18 mouse cellular contexts compared by ENCODE assay signal in the genomic region with DNA sequence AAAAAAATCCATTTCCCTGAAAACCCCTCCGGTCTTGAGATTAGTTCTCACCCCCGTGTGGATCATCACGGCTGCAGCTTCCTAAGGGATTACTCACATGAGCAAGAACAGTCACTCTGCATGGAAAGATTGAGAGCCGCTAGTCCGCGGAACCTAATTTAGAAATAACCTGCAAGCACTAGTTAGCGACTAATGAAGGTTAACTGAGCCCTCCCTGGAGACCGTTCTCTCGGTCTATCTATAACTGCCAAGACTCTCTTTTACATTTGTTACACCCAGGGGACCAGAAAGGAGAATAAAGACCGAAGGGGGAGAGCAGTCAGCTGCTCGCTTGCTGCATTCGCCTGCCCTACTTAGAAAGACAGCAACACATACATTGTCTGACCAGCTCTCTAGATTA. TPM values are rescaled to one million over a fixed set of nuclear protein-coding genes. Genes with fewer than 3 reads are reported as not detected.
DNase-seq lines count a peak whose midpoint lies in the region; ATAC-seq and TF ChIP-seq lines count a peak whose summit lies in the region.
"Had no signal": no experiment of that assay in that cellular context is flagged by ENCODE, and none has a peak within 500 bp of the region (broad histone marks: within the 10 kb centered on the region; RNA-seq: fewer than 3 reads in every experiment).

No protein-coding gene starts in this region.

- WGBS in limb, embryonic 12.5 days, result 78% methylated on average over 12 of the region's 12 CpGs
- 92% methylated on average over 12 of the region's 12 CpGs for WGBS in limb, embryonic 10.5 days
- WGBS in hindbrain, embryonic 13.5 days, result 47% methylated on average over 12 of the region's 12 CpGs
- WGBS in limb, embryonic 14.5 days, result 67% methylated on average over 12 of the region's 12 CpGs
- WGBS in neural tube, embryonic 15.5 days, result 43% methylated on average over 12 of the region's 12 CpGs

- no peak overlapping the region for H3K4me2 ChIP-seq in limb, embryonic 12.5 days
- peak overlapping the region; percentile 36 for H3K4me2 ChIP-seq in hindbrain, embryonic 13.5 days
- 0 out of 2 replicates have a peak overlapping the region, but pooled peaks have one; percentile 15 for H3K4me2 ChIP-seq in limb, embryonic 14.5 days (replicated peaks; ENCODE audit: low read depth, low read length, severe bottlenecking)
- H3K4me2 ChIP-seq in neural tube, embryonic 15.5 days, result peak overlapping the region; percentile 49
- H3K4me2 ChIP-seq: liver, embryonic 13.5 days had no signal

- DNase-seq in limb, embryonic 10.5 days (ENCODE audit: low spot score), result no peak
- DNase-seq in limb, embryonic 14.5 days (ENCODE audit: low spot score), result peak; percentile 25
- no peak for DNase-seq in layer of hippocampus, postnatal 25 days (ENCODE audit: extremely low spot score in 1 of 2, low spot score in 1 of 2)
- DNase-seq in urinary bladder, adult 18-20 months (ENCODE audit: low spot score in 2 of 2), result no peak
- DNase-seq: cerebellum, adult 2 months; heart, adult 18-20 months; heart, postnatal 10 days; kidney, adult 11 months; liver, embryonic 13.5 days; lung, postnatal 10 days; right cerebral cortex, postnatal 4 days; thymus, postnatal 14 days had no signal

- H3K9me3 ChIP-seq in limb, embryonic 12.5 days, result 0 out of 2 replicates have a peak, but pooled peaks cover 3% of the 10 kb centered on the region
- no peaks in the 10 kb centered on the region for H3K9me3 ChIP-seq in limb, embryonic 10.5 days (replicated peaks)
- no peaks in the 10 kb centered on the region for H3K9me3 ChIP-seq in hindbrain, embryonic 13.5 days
- no peaks in the 10 kb centered on the region for H3K9me3 ChIP-seq in limb, embryonic 14.5 days (ENCODE audit: control insufficient read depth, low read length)
- no peaks in the 10 kb centered on the region for H3K9me3 ChIP-seq in neural tube, embryonic 15.5 days (replicated peaks)
- H3K9me3 ChIP-seq: liver, embryonic 13.5 days had no signal

- ATAC-seq in limb, embryonic 12.5 days (ENCODE audit: insufficient number of reproducible peaks, insufficient read depth, low FRiP score, low TSS enrichment, low read depth), result peak; percentile 26; the same call in 1 of the 2 replicates
- ATAC-seq in hindbrain, embryonic 13.5 days (ENCODE audit: low FRiP score), result peak; percentile 78
- peak; percentile 44 for ATAC-seq in limb, embryonic 14.5 days (ENCODE audit: low FRiP score, low read depth)
- ATAC-seq in neural tube, embryonic 15.5 days (ENCODE audit: low FRiP score), result peak; percentile 82

- H3K27me3 ChIP-seq in limb, embryonic 12.5 days, result no peaks in the 10 kb centered on the region
- no peaks in the 10 kb centered on the region for H3K27me3 ChIP-seq in limb, embryonic 10.5 days (ENCODE audit: low read depth, poor library complexity, severe bottlenecking)
- H3K27me3 ChIP-seq in hindbrain, embryonic 13.5 days, result no peaks in the 10 kb centered on the region
- no peaks in the 10 kb centered on the region for H3K27me3 ChIP-seq in limb, embryonic 14.5 days (ENCODE audit: control insufficient read depth, insufficient read depth, low read length)
- H3K27me3 ChIP-seq in neural tube, embryonic 15.5 days (replicated peaks), result no peaks in the 10 kb centered on the region
- H3K27me3 ChIP-seq: liver, embryonic 13.5 days had no signal

- no peaks in the 10 kb centered on the region; the same call in 1 of the 2 replicates for H3K4me1 ChIP-seq in limb, embryonic 12.5 days (replicated peaks)
- 0 out of 2 replicates have a peak, but pooled peaks cover under 1% of the 10 kb centered on the region for H3K4me1 ChIP-seq in limb, embryonic 10.5 days
- peaks cover 2% of the 10 kb centered on the region; the same call in 1 of the 2 replicates for H3K4me1 ChIP-seq in hindbrain, embryonic 13.5 days (replicated peaks)
- H3K4me1 ChIP-seq in limb, embryonic 14.5 days (ENCODE audit: control insufficient read depth, insufficient read depth, low read length), result no peaks in the 10 kb centered on the region
- peaks cover 8% of the 10 kb centered on the region for H3K4me1 ChIP-seq in neural tube, embryonic 15.5 days
- H3K4me1 ChIP-seq: liver, embryonic 13.5 days had no signal

- TF ChIP-seq POLR2A in limb, embryonic 14.5 days (IDR thresholded peaks at IDR 0.05; ENCODE audit: borderline replicate concordance, extremely low read depth, insufficient read depth, insufficient read length), result no peak

- H3K27ac ChIP-seq in limb, embryonic 12.5 days, result no peak overlapping the region
- H3K27ac ChIP-seq in limb, embryonic 10.5 days, result no peak overlapping the region
- peak overlapping the region; percentile 46 for H3K27ac ChIP-seq in hindbrain, embryonic 13.5 days
- H3K27ac ChIP-seq in limb, embryonic 14.5 days (replicated peaks; ENCODE audit: low read depth, low read length), result no peak overlapping the region
- H3K27ac ChIP-seq in neural tube, embryonic 15.5 days (replicated peaks), result peak overlapping the region; percentile 56; the same call in 1 of the 2 replicates
- H3K27ac ChIP-seq: liver, embryonic 13.5 days had no signal

- H3K4me3 ChIP-seq in limb, embryonic 12.5 days (replicated peaks), result no peak overlapping the region
- no peak overlapping the region for H3K4me3 ChIP-seq in limb, embryonic 10.5 days
- H3K4me3 ChIP-seq in hindbrain, embryonic 13.5 days, result peak overlapping the region; percentile 8; the same call in 1 of the 2 replicates
- H3K4me3 ChIP-seq in limb, embryonic 14.5 days (replicated peaks; ENCODE audit: low read length), result no peak overlapping the region
- H3K4me3 ChIP-seq in neural tube, embryonic 15.5 days (replicated peaks), result peak overlapping the region; percentile 23
- H3K4me3 ChIP-seq: erythroblast, embryonic 14.5 days; liver, embryonic 13.5 days had no signal

- no peaks in the 10 kb centered on the region for H3K36me3 ChIP-seq in limb, embryonic 12.5 days
- H3K36me3 ChIP-seq in limb, embryonic 10.5 days, result no peaks in the 10 kb centered on the region
- no peaks in the 10 kb centered on the region for H3K36me3 ChIP-seq in hindbrain, embryonic 13.5 days
- H3K36me3 ChIP-seq in limb, embryonic 14.5 days (ENCODE audit: control insufficient read depth, insufficient read depth, low read length), result no peaks in the 10 kb centered on the region
- no peaks in the 10 kb centered on the region for H3K36me3 ChIP-seq in neural tube, embryonic 15.5 days
- H3K36me3 ChIP-seq: liver, embryonic 13.5 days had no signal

- H3K9ac ChIP-seq in limb, embryonic 12.5 days (replicated peaks), result no peak overlapping the region
- H3K9ac ChIP-seq in hindbrain, embryonic 13.5 days, result no peak overlapping the region
- no peak overlapping the region for H3K9ac ChIP-seq in limb, embryonic 14.5 days (ENCODE audit: low read depth, low read length, severe bottlenecking)
- H3K9ac ChIP-seq in neural tube, embryonic 15.5 days (replicated peaks), result no peak overlapping the region
- H3K9ac ChIP-seq: liver, embryonic 13.5 days had no signal

RNA-seq across cellular contexts. Expression of a gene that starts 35.5 kb away (rescaled TPM):
- polyA plus RNA-seq in limb, embryonic 12.5 days (2016; fragmentation: Nextera tagmentation; extraction: Ambion mirVana), result 2.9 and 3.3 TPM in 2 replicates
- 1.7 and 1.9 TPM in 2 replicates for polyA plus RNA-seq in limb, embryonic 10.5 days (2016; fragmentation: Nextera tagmentation; extraction: Ambion mirVana)
- polyA plus RNA-seq in hindbrain, embryonic 13.5 days (2015; fragmentation: Nextera tagmentation; extraction: Ambion mirVana), result 1.8 and 1.9 TPM in 2 replicates
- polyA plus RNA-seq in limb, embryonic 14.5 days (2012; rRNA removed), result 4.5 and 5.4 TPM in 2 replicates
- 6.0 and 6.7 TPM in 2 replicates for polyA plus RNA-seq in limb, embryonic 14.5 days (2014; fragmentation: Nextera tagmentation; extraction: Ambion mirVana)
- 1.5 and 7.7 TPM in 2 replicates for polyA plus RNA-seq in neural tube, embryonic 15.5 days (2015; fragmentation: Nextera tagmentation; extraction: Ambion mirVana)
- total RNA-seq in layer of hippocampus, postnatal 25 days (2021), result 1 to 10 TPM; 4.3 to 6.7 TPM

RNA-seq across cellular contexts. Expression of a gene that starts 48.0 kb away (rescaled TPM):
- polyA plus RNA-seq in limb, embryonic 12.5 days (2016; fragmentation: Nextera tagmentation; extraction: Ambion mirVana), result 0.63 and 0.71 TPM in 2 replicates
- polyA plus RNA-seq in limb, embryonic 10.5 days (2016; fragmentation: Nextera tagmentation; extraction: Ambion mirVana), result 0.06 and 0.15 TPM in 2 replicates
- polyA plus RNA-seq in hindbrain, embryonic 13.5 days (2015; fragmentation: Nextera tagmentation; extraction: Ambion mirVana), result 0.12 and 0.18 TPM in 2 replicates
- polyA plus RNA-seq in limb, embryonic 14.5 days (2012; rRNA removed), result 3.2 TPM in 2 replicates
- 2.8 and 4.0 TPM in 2 replicates for polyA plus RNA-seq in limb, embryonic 14.5 days (2014; fragmentation: Nextera tagmentation; extraction: Ambion mirVana)
- 0.23 and 0.31 TPM in 2 replicates for polyA plus RNA-seq in neural tube, embryonic 15.5 days (2015; fragmentation: Nextera tagmentation; extraction: Ambion mirVana)
- 1 to 10 TPM; 1.5 to 2.4 TPM for total RNA-seq in layer of hippocampus, postnatal 25 days (2021)
- total RNA-seq: monocyte, adult 5-6 weeks had no signal
- polyA plus RNA-seq: erythroblast, embryonic 14.5 days had no signal

RNA-seq across cellular contexts. Expression of a gene that starts 50.4 kb away (rescaled TPM):
- 0.19 TPM in 1 of 2 replicates, not detected in the other for polyA plus RNA-seq in limb, embryonic 12.5 days (2016; fragmentation: Nextera tagmentation; extraction: Ambion mirVana)
- polyA plus RNA-seq in limb, embryonic 10.5 days (2016; fragmentation: Nextera tagmentation; extraction: Ambion mirVana), result not detected in 2 replicates
- 0.12 TPM in 1 of 2 replicates, not detected in the other for polyA plus RNA-seq in hindbrain, embryonic 13.5 days (2015; fragmentation: Nextera tagmentation; extraction: Ambion mirVana)
- 0.20 and 0.21 TPM in 2 replicates for polyA plus RNA-seq in limb, embryonic 14.5 days (2012; rRNA removed)
- polyA plus RNA-seq in limb, embryonic 14.5 days (2014; fragmentation: Nextera tagmentation; extraction: Ambion mirVana), result 0.15 and 0.19 TPM in 2 replicates
- polyA plus RNA-seq in neural tube, embryonic 15.5 days (2015; fragmentation: Nextera tagmentation; extraction: Ambion mirVana), result 0.10 and 0.23 TPM in 2 replicates
- under 1 TPM in 1 of 2 experiments, not detected in 1; 0.28 TPM for total RNA-seq in layer of hippocampus, postnatal 25 days (2021)
- total RNA-seq: layer of hippocampus, adult 18-20 months had no signal
- polyA plus RNA-seq: erythroblast, embryonic 14.5 days; liver, embryonic 13.5 days had no signal

Comparison
In these comparisons a context has a peak if more than half of its experiments do, and no peak if none do; other contexts are left out.
1. ATAC-seq: peak in every context shown above with its lines; median percentile 82 in neural tube, embryonic 15.5 days; 78 in hindbrain, embryonic 13.5 days; 44 in limb, embryonic 14.5 days; 26 in limb, embryonic 12.5 days.
2. H3K27ac ChIP-seq: peak in hindbrain, embryonic 13.5 days (single experiment) and neural tube, embryonic 15.5 days (single experiment); none in limb, embryonic 12.5 days (single experiment), limb, embryonic 10.5 days (single experiment) and limb, embryonic 14.5 days (single experiment).
3. H3K4me3 ChIP-seq: peak in hindbrain, embryonic 13.5 days (single experiment) and neural tube, embryonic 15.5 days (single experiment); none in limb, embryonic 12.5 days (single experiment), limb, embryonic 10.5 days (single experiment) and limb, embryonic 14.5 days (single experiment).